Mouse (Mus musculus): ENCODE data around the gene Rhod. TPM values are rescaled to one million over a fixed set of nuclear protein-coding genes. Genes with fewer than 3 reads are reported as not detected.
"Not testable (repeated sequence)": the region's sequence is repeated elsewhere in the genome, so short reads cannot be mapped to it uniquely, and the experiment has no call there.

Gene Rhod
- total RNA-seq, 2 experiments from 2014 or later: 0.56 to 0.75 TPM

GRCm38 (mm10) chr19:4404840-4405239 is 34.4 kb downstream of the Rhod start:
- no peak for DNase-seq

- no peak for DNase-seq
Observed at GRCm38 (mm10) chr19:4398959-4399358, 40.3 kb downstream of the Rhod start.

GRCm38 (mm10) chr19:4398630-4398948 is 40.6 kb downstream of the Rhod start:
- no peak for DNase-seq

GRCm38 (mm10) chr19:4397798-4398629 is 41.2 kb downstream of the Rhod start, which contains the start of gene Kdm2a:
Gene Kdm2a, minus strand, starts transcription at chr19:4398285.
- DNase-seq: peak; percentile 59

- peak; percentile 98 for DNase-seq
Observed at GRCm38 (mm10) chr19:4396998-4397797, 42.0 kb downstream of the Rhod start.

- DNase-seq: no peak
Observed at GRCm38 (mm10) chr19:4396081-4396997, 42.9 kb downstream of the Rhod start.

- no peak for DNase-seq
Observed at GRCm38 (mm10) chr19:4387276-4387675, 52.0 kb downstream of the Rhod start.

- no peak for DNase-seq
Observed at GRCm38 (mm10) chr19:4385026-4385425, 54.2 kb downstream of the Rhod start.

- no peak for DNase-seq
Observed at GRCm38 (mm10) chr19:4384322-4384721, 54.9 kb downstream of the Rhod start.

- DNase-seq: no peak
Observed at GRCm38 (mm10) chr19:4383306-4383705, 55.9 kb downstream of the Rhod start.

GRCm38 (mm10) chr19:4382303-4382702 is 56.9 kb downstream of the Rhod start:
- not testable (repeated sequence) for DNase-seq

Other genes starting within 250 kb of the Rhod start
- 1 to 10 TPM; 4.7 to 5.9 TPM for gene Tbc1d10c, start 248.1 kb downstream of the Rhod start, total RNA-seq (2021)
- 100 to 1,000 TPM; 206 to 208 TPM for gene Ppp1ca, start 247.4 kb downstream of the Rhod start, total RNA-seq (2021)
- gene Rad9a, start 237.8 kb downstream of the Rhod start, total RNA-seq (2021): 1 to 10 TPM; 2.5 to 3.5 TPM
- gene Clcf1, start 225.2 kb downstream of the Rhod start, total RNA-seq (2021): under 1 TPM; 0.28 to 0.59 TPM
- not detected for gene AC109138.7, start 225.1 kb downstream of the Rhod start, total RNA-seq (2021)
- gene Pold4, start 207.5 kb downstream of the Rhod start, total RNA-seq (2021): 10 to 100 TPM; 13.0 to 21.1 TPM
- 1 to 10 TPM; 3.4 to 3.9 TPM for gene Ssh3, start 170.3 kb downstream of the Rhod start, total RNA-seq (2021)
- under 1 TPM; 0.33 to 0.64 TPM for gene Ankrd13d, start 156.3 kb downstream of the Rhod start, total RNA-seq (2021)
- gene Grk2, start 133.2 kb downstream of the Rhod start, total RNA-seq (2021): 10 to 100 TPM; 39.2 to 47.9 TPM
- gene Kdm2a, start 41.1 kb downstream of the Rhod start, total RNA-seq (2021): 10 to 100 TPM; 26.5 to 28.3 TPM
- 1 to 10 TPM; 6.5 to 8.5 TPM for gene Syt12, start 38.0 kb upstream of the Rhod start, total RNA-seq (2021)
- under 1 TPM in 1 of 2 experiments, not detected in 1; 0.99 TPM for gene 2010003K11Rik, start 59.2 kb upstream of the Rhod start, total RNA-seq (2021)
- 10 to 100 TPM; 44.6 to 59.3 TPM for gene Pcx, start 71.0 kb upstream of the Rhod start, total RNA-seq (2021)
- gene Lrfn4, start 176.2 kb upstream of the Rhod start, total RNA-seq (2021): 1 to 10 TPM; 1.4 to 1.5 TPM
- gene Rce1, start 186.2 kb upstream of the Rhod start, total RNA-seq (2021): 1 to 10 TPM; 3.9 to 6.5 TPM